Mouse (Mus musculus) C3H10T1/2 (cell line): Measurements from ENCODE around the gene Olfr1415. TPM values are rescaled to one million over a fixed set of nuclear protein-coding genes. Genes with fewer than 3 reads are reported as not detected.

Experiments
- polyA plus RNA-seq, 2 experiments: library from polyadenylated mRNA; unstranded; fragments of >200 nt; fragmentation: generic; extraction: Trizol; gene quantifications; one replicate each; pipeline ENCODE4 v1.2.1; 2012; ENCODE audit warnings: missing spikeins in 2 of 2

The Olfr1415 gene
- polyA plus RNA-seq = not detected

DNA sequence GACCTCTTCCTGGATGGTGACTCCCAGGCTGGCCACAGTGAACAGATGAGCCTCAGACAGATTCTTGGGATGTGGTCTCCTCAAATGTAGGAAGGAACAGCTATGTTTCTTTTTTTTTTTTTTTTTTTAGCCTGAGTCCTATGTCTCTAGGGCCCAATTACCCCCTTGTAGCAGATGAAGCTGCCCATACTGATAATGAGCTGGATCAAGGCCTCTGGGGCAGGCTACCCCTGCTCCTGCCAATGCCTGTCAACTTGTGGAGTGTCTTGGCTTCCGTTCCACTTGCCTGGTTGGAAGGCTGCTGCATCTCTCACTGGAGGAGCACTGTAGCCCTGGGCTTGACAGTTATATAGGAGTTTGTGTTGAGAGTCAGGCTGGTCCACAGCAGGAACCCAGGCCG, at the start of gene Olfr1415:
Olfr1415 (minus strand) TSS at position 101 of the 400 bp plus-strand sequence.

GRCm38 (mm10) chr1:92518561-92518960, 22.7 kb upstream of the Olfr1415 start, which contains the start of gene Olfr1414:
Gene Olfr1414, minus strand, starts transcription at chr1:92518661.

GRCm38 (mm10) chr1:92485013-92485412, 10.9 kb downstream of the Olfr1415 start, which contains the start of gene Olfr1416:
Gene Olfr1416, minus strand, starts transcription at chr1:92485113.

GRCm38 (mm10) chr1:92473165-92474041, 22.5 kb downstream of the Olfr1415 start, which contains the start of gene Ndufa10:
Gene Ndufa10, minus strand, starts transcription at chr1:92473860.

Other genes with a start within 250 kb of the Olfr1415 start
- 100 to 1,000 TPM in 1 of 2 experiments, 10 to 100 TPM in 1; 95.5 to 172 TPM for gene Ndufa10, start 22.2 kb downstream of the Olfr1415 start, polyA plus RNA-seq
- gene Olfr1416, start 11.0 kb downstream of the Olfr1415 start, polyA plus RNA-seq = not detected
- gene Olfr1414, start 22.6 kb upstream of the Olfr1415 start, polyA plus RNA-seq = not detected
- gene Olfr1413, start 75.2 kb upstream of the Olfr1415 start, polyA plus RNA-seq = not detected
- gene Olfr1412, start 89.7 kb upstream of the Olfr1415 start, polyA plus RNA-seq = not detected
- not detected for gene Olfr1411, start 98.3 kb upstream of the Olfr1415 start, polyA plus RNA-seq
- gene Olfr1410, start 109.7 kb upstream of the Olfr1415 start, polyA plus RNA-seq = not detected
- gene Olfr12, start 121.7 kb upstream of the Olfr1415 start, polyA plus RNA-seq = not detected
- gene Cops9, start 145.9 kb upstream of the Olfr1415 start, polyA plus RNA-seq = 100 to 1,000 TPM; 466 to 637 TPM
- under 1 TPM; 0.08 to 0.96 TPM for gene Otos, start 152.7 kb upstream of the Olfr1415 start, polyA plus RNA-seq